Mouse (Mus musculus) CD4-positive helper T cell, adult 2 months (primary cell): Measurements from ENCODE around the gene Astn1.

Source experiments
- DNase-seq: peaks from one replicate; pipeline ENCODE4 v3.0.0-alpha.2; 2012; ENCODE audit warnings: low read depth, missing footprints, low spot score

The Astn1 gene

DNA sequence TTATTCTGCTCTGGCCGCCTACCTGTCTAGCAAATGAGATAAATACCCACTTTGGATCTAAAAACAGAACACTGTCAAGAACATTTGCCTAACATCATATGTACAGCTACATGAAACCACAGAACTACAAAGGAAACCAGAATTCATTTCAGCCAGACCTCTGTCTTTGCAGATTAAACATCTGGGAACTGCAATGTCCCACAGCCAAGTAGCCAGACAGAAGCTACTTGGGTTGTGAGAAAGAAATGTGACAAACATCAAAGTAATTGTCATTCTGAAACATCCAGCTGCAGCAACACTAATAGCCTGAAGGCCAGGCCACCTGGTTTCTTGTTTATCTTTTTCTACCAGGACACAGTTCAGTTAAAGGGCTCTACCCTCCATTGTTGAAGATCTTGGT is 245.1 kb downstream of the Astn1 start:
- DNase-seq: no peak

- no peak for DNase-seq
These were observed 253.1 kb downstream of the Astn1 start for GRCm38 (mm10) chr1:158615202-158615601.

DNA sequence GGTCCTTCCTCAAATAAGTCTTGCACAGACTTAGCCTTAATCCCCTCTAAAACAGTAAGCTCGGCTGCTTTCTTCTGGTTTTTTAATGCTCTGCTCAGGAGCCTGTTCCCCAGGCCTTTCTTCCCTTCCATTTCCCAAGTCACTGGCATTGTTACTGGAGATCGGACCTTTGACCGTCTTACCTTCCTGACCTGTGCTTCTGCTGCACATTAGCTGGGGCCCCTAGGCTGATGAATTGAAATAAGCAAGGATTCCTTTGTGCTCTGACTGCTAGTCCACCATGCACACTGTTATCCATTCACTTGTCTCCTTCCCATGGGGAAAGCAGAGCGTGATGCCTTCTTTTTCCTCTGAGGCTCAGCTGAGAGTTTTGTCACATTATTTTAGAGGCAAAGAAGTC is 255.9 kb downstream of the Astn1 start:
- DNase-seq: no peak

DNA sequence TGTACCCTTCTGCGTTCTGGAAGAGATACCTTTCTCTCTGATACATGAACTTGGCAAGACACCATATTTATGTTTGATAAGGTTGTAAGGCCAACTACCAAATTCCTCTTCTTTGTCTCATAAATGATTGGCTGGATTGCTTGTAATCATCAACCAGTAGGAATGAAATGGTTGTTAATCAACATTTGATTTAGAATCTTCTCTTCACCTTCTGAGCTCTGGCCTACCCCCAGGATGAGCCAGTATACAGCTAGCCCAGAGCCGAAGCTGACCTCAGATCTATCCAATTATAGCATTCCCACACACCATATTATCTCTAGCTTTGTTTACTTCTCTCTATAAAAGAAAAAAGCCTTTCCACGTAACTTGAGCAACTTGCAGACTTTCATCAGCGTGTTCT is 270.9 kb downstream of the Astn1 start:
- no peak for DNase-seq

DNA sequence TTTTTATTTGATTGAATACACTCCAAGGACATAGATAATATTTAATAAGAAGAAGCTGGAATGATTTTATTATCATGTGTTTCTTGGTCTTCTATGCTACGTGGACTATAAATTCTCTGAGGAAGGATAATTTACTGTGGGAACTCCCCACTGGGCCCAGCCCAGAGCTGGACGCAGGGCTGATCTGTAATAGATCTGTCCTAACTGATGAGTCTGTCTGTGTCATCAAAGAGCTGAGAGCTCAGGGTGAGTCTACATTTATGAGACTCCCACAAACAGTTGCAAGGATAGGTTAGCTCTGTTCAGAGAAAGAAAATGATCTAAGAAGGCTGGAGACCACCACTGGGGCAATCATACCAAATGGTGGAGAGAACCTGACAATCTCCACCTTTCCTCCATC is 271.4 kb downstream of the Astn1 start:
- DNase-seq: no peak

GRCm38 (mm10) chr1:158641306-158641705 is 279.2 kb downstream of the Astn1 start:
- DNase-seq: no peak

DNA sequence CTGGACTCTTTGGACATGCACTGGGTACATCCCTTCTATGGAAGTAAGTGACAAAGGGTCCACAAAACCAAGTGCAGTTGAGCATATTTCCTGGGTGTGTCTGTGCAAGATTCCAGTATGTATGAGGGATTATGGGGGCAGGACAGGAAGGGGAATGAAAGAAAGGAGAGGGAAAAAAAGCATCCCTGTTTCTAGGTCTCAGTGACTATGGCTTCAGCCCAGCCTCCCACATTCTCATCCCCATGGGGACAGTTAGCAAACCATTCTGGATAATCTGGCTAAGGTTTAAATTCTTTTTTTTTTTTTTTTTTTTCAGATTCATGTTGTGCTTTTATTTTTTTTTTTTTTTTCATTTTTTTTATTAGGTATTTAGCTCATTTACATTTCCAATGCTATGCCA is 280.2 kb downstream of the Astn1 start:
- DNase-seq: no peak

GRCm38 (mm10) chr1:158652799-158653198 is 290.7 kb downstream of the Astn1 start:
- DNase-seq: no peak

GRCm38 (mm10) chr1:158653808-158654520 is 291.9 kb downstream of the Astn1 start:
- DNase-seq: no peak

- DNase-seq: no peak
These were observed 292.6 kb downstream of the Astn1 start for GRCm38 (mm10) chr1:158654571-158655205.

GRCm38 (mm10) chr1:158656986-158657385 is 294.9 kb downstream of the Astn1 start:
- no peak for DNase-seq

GRCm38 (mm10) chr1:158666001-158666400 is 303.9 kb downstream of the Astn1 start:
- no peak for DNase-seq

DNA sequence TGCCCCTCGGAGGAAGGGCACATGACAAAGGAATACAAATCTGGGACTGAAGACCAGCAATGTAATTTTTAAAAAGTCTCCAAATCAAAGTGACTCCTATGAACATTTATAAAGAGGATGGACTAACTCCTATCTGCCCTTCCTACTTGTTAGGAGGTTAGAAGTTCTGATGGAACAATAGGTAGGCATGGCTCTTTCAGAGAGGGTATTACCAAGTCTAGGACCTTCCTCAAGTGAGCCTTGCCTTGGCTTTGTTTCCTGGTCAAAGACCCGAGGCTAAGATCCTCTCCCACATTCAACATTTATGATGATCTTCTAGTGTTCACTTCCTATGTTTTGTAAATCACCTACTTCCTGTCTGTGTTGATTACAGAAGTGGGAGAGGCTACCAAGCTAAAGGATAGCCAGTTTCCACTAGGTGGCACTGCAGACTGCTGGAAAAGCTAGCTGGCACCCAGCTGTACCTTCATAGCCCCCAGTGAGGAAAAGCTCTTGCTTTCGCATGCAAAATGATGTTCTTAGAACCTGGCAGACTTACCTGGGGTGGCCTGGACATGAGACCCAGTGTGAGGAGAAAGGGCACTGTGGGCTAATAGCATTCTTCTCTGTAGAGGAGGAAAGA is 308.0 kb downstream of the Astn1 start:
- no peak for DNase-seq

DNA sequence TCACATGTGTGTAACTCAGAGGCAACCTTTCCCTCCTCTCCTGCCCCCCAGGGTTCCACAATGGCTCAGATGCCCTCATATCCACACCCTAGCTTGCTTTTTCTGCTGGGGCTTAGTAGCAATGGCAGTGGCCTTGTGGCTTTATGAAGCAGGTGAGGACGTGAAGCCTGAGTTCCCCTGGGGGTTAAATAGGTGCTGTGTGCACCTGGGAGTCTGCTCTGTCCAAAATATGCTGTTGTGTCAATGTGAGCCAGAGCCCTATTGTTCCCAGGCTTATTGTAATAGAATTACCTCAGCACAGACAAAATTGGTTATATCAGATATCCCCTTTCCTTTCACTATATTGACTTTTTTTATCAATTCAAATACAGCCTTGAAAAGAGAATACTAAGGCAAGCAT is 325.7 kb downstream of the Astn1 start:
- no peak for DNase-seq

DNA sequence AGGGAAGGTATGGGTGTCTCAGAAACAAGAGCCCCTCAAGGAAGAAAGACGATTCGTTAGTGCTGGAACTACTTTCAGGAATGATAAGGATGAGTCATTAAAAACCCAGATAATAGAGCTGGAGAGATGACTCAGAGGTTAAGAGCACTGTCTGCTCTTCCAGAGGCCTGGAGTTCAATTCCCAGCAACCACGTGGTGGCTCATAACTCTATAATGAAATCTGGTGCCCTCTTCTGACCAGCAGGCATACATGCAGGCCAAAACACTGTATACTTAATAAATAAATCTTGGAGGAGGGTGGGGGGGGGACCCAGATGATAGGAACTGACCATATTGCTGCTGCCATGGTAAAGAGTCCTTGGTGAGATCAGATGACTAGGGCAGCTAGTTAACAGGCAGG is 335.4 kb downstream of the Astn1 start:
- DNase-seq: no peak

- no peak for DNase-seq
These were observed 335.9 kb downstream of the Astn1 start for GRCm38 (mm10) chr1:158697859-158698569.

DNA sequence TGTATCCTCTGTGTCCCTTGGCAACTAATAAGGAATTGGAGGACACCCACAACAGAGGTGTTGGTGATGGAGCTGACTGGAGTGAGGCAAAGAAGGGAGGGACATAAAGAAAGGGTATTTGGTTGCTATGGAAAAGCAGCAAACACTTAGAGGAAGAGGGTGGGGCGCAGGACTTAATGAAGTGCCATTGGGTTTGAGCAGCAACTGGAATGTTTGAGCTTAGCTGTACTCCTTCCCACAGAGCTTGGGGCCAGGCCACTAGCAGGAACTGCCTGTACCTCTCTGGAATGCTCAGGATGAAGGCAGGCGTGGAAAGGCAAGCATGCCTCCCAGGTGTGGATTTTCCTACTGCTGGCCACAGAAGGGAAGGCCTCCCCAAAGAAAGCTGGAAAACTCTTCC is 337.2 kb downstream of the Astn1 start:
- no peak for DNase-seq

DNA sequence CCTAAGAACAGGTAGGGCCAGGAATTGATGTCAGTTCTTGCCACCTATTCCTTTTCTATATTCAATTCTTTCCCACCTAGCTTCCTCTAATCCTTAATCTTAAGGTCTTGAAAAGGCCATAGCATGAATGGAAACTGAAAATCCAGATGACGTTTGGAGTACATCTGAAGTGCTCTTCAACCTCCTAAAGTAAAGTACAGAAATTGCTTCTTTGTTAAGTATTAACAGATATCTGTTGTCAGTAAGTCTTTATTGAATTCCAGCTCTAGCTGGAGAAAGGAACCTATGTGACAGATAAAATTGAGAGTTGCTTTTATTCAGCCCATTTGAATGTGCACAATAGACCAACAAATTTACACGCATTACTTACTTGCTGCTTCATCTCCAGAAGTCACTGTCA is 338.1 kb downstream of the Astn1 start:
- DNase-seq: no peak

GRCm38 (mm10) chr1:158701336-158701735 is 339.3 kb downstream of the Astn1 start:
- no peak for DNase-seq

DNA sequence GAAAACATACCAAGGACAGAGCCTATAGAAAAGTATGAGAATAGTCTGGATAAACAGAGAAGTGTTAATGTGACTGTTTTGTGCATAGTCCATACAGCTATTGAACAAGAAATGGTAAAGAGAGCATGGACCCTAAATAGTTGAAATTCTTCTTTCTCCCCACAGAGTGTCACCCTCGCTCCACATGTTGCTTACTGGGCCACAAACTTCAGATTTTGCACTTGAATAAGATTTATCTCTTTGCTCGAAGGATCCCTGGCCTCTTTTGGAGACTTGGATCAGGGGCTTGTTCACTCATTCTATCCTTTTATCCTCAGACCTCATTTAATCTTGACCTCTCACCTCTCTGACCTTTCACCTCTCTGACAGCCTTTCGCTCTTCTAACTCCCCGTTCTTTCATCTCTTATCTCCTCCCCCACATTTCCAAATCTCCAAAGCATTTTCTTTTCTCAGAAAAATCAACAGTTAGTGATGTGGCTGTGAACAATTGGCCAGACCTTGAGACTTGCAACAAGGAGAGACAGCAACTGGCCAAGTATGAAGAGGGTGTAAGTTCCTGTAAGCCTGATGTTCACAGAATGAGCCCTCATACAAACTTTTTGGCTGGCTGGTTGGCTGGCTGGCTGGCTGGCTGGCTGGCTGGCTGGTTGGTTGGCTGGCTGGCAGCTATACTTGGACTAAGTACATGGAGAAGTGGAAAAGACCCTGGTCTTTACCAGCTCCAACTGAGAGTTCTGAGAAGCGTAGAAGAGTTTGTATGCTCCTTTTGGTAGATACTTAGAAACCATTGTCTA is 351.4 kb downstream of the Astn1 start:
- DNase-seq: no peak

- no peak for DNase-seq
These were observed 370.9 kb downstream of the Astn1 start for GRCm38 (mm10) chr1:158732868-158733496.
